In the genomic region with DNA sequence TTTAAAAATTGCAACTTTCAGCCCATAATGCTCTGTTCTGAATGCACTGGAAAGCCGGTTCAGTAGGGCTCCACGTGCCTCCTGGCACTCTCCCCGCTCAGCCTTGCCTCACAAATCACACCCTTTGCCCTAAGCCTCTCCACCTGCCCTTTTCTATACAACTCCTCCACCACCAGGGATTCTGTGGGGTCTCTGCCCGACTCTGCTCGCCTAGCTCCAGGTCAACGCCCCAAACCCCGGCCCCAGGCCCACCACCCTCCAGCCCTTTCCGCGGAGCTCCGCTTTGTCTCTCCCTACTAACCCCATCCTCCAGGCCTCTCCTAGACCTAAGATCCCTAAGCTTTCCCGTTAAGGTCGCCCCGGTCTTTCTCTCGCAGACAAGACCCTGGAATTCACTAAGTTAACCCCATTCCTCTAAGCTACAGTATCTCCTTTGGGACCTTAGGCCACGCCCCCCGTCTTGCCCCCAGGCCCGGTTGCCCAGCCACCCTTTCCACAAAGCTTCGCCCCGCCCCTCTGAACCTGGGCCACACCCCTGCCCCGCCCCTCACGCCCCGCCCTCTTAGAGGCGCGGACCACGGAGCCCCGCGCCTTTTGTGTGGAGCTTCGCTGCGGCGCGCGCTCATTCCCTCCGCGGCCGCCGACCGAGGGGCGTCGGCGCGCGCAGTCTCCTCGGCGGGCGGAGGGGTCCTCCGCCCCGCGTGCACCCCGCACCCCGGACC, we compare ENCODE assay signal across 7 mouse cellular contexts. TPM values are rescaled to one million over a fixed set of nuclear protein-coding genes. Genes with fewer than 3 reads are reported as not detected.
DNase-seq lines count a peak whose midpoint lies in the region; ATAC-seq lines count a peak whose summit lies in the region.

Evl (plus strand) TSS at position 601 of the 722 bp plus-strand sequence.

- intact Hi-C loops in left cerebral cortex, postnatal 25 days (cut with DNase I): no loop called here

- H3K27me3 ChIP-seq in intestine, embryonic 15.5 days (replicated peaks): no peaks in the 10 kb centered on the region

- peak; percentile 96 for ATAC-seq in intestine, embryonic 15.5 days

- no peaks in the 10 kb centered on the region for H3K36me3 ChIP-seq in intestine, embryonic 15.5 days

- H3K9me3 ChIP-seq in intestine, embryonic 15.5 days: no peaks in the 10 kb centered on the region

- 2% methylated on average over 44 of the region's 50 CpGs for WGBS in intestine, embryonic 15.5 days

- peaks cover 18% of the 10 kb centered on the region for H3K4me1 ChIP-seq in intestine, embryonic 15.5 days (replicated peaks)

- H3K4me2 ChIP-seq in intestine, embryonic 15.5 days (replicated peaks): peak within 1 kb of the TSS; percentile 66

- DNase-seq in adrenal gland, postnatal 10 days: peak; percentile 96
- peak; percentile 99 for DNase-seq in embryo, embryonic 9.5 days (ENCODE audit: extremely low spot score)
- DNase-seq in gastrocnemius, postnatal 4 days (ENCODE audit: low spot score in 2 of 2): peak; percentile 83 to 88
- peak; percentile 75 to 77 for DNase-seq in left cerebral cortex, postnatal 25 days (ENCODE audit: low spot score in 2 of 2)
- peak; percentile 96 for DNase-seq in mesoderm, embryonic 11.5 days (ENCODE audit: low read depth, low spot score)
- peak; percentile 95 for DNase-seq in right cerebral cortex, postnatal 4 days

- peak within 1 kb of the TSS; percentile 89 for H3K9ac ChIP-seq in intestine, embryonic 15.5 days

- H3K4me3 ChIP-seq in intestine, embryonic 15.5 days (replicated peaks): peak within 1 kb of the TSS; percentile 97

- peak within 1 kb of the TSS; percentile 81 for H3K27ac ChIP-seq in intestine, embryonic 15.5 days

RNA-seq across cellular contexts. Expression of gene Evl, which starts in this region (rescaled TPM):
- 10 to 100 TPM; 73.4 to 96.9 TPM for total RNA-seq in adrenal gland, postnatal 10 days (2021)
- total RNA-seq in gastrocnemius, postnatal 4 days (2021): 10 to 100 TPM; 77.1 to 80.7 TPM
- polyA plus RNA-seq in intestine, embryonic 15.5 days (2015; fragmentation: Nextera tagmentation; extraction: Ambion mirVana): 43.8 and 45.7 TPM in 2 replicates
- 100 to 1,000 TPM; 260 to 266 TPM for total RNA-seq in left cerebral cortex, postnatal 25 days (2021)

Comparison
In these comparisons a context has a peak if more than half of its experiments do, and no peak if none do; other contexts are left out.
1. Peak in every context shown above with its lines: DNase-seq, ATAC-seq, H3K4me3 ChIP-seq and H3K27ac ChIP-seq.